Mouse (Mus musculus): ENCODE results near the gene Nudt22. TPM values are rescaled to one million over a fixed set of nuclear protein-coding genes. Genes with fewer than 3 reads are reported as not detected.

Gene Nudt22
- polyA plus RNA-seq, 1 experiment from 2014 or later = 19.1 TPM

- H3K27me3 ChIP-seq (ENCODE audit: low read depth, poor library complexity, severe bottlenecking) = no peaks in the 10 kb centered on the region
- H3K9me3 ChIP-seq (replicated peaks) = no peaks in the 10 kb centered on the region
- peaks cover 55% of the 10 kb centered on the region for H3K36me3 ChIP-seq
- H3K4me1 ChIP-seq = peaks cover 55% of the 10 kb centered on the region
- WGBS = under 1% methylated on average over 59 of the region's 59 CpGs
- peak overlapping the region; percentile 97 for H3K27ac ChIP-seq (replicated peaks)
- peak; percentile 100 for DNase-seq (ENCODE audit: low spot score)
- peak overlapping the region; percentile 66 for H3K4me3 ChIP-seq
These were observed 16.2 kb downstream of the Nudt22 start for GRCm38 (mm10) chr19:6979486-6980380.

DNA sequence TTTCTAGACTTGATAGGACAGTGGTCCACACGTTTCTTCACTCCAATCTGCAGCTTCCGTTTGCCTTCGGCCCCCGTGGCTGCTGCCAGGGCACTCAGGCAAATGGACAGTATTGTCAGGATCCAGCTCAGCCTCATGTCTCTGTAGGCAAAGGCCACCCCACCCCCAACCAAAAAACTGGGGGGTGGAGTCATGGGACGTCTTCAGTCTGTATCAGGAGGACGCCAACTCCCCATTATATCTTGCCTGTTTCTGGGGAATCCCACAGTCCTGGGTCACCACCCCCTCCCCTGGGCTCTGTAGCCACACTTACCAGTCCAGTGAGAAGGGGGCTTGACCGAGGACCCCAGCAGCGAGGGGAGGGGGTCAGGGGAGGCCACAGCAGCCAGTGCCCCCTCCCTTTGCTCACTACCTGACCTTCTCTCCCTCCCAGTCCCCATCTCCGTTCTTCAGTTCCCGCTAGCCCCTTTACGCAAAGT lies 16.9 kb downstream of the Nudt22 start:
- Histone ChIP-seq H3K36me3 (peaks cover 49% of the 10 kb centered on the region), H3K4me3 (peak overlapping the region; percentile 66), H3K9me3 (replicated peaks) (no peaks in the 10 kb centered on the region), H3K27me3 (ENCODE audit: low read depth, poor library complexity, severe bottlenecking) (no peaks in the 10 kb centered on the region), H3K27ac (replicated peaks) (peak overlapping the region; percentile 97), H3K4me1 (peaks cover 59% of the 10 kb centered on the region)
- DNase-seq (ENCODE audit: low spot score) = peak; percentile 30
- 15% methylated on average over 11 of the region's 11 CpGs for WGBS

DNA sequence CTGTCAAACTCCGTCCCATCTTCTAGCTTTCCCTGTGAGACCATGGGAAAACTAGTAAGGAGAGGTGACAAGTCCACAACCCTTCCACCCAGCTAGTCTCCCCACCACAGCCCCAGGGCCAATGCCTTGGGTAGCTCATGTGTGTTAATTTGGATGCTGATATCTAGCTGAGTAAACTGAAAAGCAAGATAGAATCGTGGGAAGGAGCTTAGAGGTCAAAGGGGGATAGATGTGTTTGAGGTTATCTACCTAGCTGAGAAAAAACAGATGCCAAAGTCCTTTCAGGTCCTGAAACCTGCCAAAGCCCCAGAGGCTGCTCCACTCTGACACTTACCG lies 17.3 kb downstream of the Nudt22 start:
- no peak for DNase-seq (ENCODE audit: low spot score)
- Histone ChIP-seq H3K4me1 (peaks cover 63% of the 10 kb centered on the region), H3K27ac (replicated peaks) (peak overlapping the region; percentile 97), H3K27me3 (ENCODE audit: low read depth, poor library complexity, severe bottlenecking) (no peaks in the 10 kb centered on the region), H3K9me3 (replicated peaks) (no peaks in the 10 kb centered on the region), H3K4me3 (peak overlapping the region; percentile 66), H3K36me3 (peaks cover 45% of the 10 kb centered on the region)
- 64% methylated on average over 3 of the region's 3 CpGs for WGBS

DNA sequence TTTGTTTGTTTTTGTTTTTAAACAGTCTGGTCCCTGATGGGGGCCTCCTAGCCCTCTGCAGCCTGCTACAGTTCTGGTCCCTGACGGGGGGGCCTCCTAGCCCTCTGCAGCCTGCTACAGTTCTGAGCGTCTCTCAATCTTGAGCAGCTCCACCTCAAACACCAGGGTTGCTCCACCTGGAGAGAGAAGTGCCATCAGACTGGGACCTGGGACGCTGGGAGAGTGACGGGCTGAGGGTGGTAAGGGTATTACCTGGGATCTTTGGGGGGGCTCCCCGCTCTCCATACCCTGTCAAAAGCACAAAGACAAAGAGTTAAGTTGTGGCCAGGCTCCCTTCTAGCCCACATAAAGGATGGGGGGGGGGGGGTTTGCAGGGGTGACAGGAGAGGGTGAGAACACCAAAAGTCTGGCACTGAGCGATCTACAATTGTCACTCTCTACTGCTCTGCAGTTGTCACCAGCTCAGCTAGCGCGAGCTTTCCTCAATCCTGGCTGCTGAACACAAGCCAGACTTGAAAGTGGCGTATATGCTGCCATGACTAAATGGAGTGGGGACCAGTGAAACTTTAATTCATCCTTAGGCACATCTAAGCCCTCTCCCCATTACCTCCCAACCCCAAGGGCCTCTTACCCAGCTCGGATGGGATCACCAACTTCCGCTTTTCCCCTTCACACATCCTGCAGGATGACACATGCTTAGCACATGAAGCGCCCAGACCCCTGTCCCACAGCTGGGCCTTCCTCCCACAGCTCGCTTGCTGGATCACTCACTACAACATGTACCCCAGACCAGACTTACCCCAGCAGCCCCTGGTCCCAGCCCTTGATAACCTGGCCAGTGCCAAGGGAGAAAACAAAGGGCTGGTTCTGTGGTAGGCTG lies 17.9 kb downstream of the Nudt22 start:
- Histone ChIP-seq H3K27me3 (ENCODE audit: low read depth, poor library complexity, severe bottlenecking) (no peaks in the 10 kb centered on the region), H3K4me1 (peaks cover 66% of the 10 kb centered on the region), H3K4me3 (peak overlapping the region; percentile 66), H3K36me3 (peaks cover 40% of the 10 kb centered on the region), H3K27ac (replicated peaks) (peak overlapping the region; percentile 97), H3K9me3 (replicated peaks) (no peaks in the 10 kb centered on the region)
- 88% methylated on average over 13 of the region's 13 CpGs for WGBS
- DNase-seq (ENCODE audit: low spot score) = no peak

- H3K4me1 ChIP-seq = peaks cover 68% of the 10 kb centered on the region
- peaks cover 27% of the 10 kb centered on the region for H3K36me3 ChIP-seq
- DNase-seq (ENCODE audit: low spot score) = peak; percentile 78
- H3K27ac ChIP-seq (replicated peaks) = peak within 1 kb of the TSS; percentile 95
- no peaks in the 10 kb centered on the region for H3K9me3 ChIP-seq (replicated peaks)
- H3K27me3 ChIP-seq (ENCODE audit: low read depth, poor library complexity, severe bottlenecking) = peaks cover 21% of the 10 kb centered on the region
- WGBS = 0% methylated on average over 16 of the region's 16 CpGs
- peak within 1 kb of the TSS; percentile 95 for H3K4me3 ChIP-seq
These were observed 20.1 kb downstream of the Nudt22 start, which contains the start of gene Plcb3 for GRCm38 (mm10) chr19:6975537-6976521. Gene Plcb3, minus strand, starts transcription at chr19:6976470.

DNA sequence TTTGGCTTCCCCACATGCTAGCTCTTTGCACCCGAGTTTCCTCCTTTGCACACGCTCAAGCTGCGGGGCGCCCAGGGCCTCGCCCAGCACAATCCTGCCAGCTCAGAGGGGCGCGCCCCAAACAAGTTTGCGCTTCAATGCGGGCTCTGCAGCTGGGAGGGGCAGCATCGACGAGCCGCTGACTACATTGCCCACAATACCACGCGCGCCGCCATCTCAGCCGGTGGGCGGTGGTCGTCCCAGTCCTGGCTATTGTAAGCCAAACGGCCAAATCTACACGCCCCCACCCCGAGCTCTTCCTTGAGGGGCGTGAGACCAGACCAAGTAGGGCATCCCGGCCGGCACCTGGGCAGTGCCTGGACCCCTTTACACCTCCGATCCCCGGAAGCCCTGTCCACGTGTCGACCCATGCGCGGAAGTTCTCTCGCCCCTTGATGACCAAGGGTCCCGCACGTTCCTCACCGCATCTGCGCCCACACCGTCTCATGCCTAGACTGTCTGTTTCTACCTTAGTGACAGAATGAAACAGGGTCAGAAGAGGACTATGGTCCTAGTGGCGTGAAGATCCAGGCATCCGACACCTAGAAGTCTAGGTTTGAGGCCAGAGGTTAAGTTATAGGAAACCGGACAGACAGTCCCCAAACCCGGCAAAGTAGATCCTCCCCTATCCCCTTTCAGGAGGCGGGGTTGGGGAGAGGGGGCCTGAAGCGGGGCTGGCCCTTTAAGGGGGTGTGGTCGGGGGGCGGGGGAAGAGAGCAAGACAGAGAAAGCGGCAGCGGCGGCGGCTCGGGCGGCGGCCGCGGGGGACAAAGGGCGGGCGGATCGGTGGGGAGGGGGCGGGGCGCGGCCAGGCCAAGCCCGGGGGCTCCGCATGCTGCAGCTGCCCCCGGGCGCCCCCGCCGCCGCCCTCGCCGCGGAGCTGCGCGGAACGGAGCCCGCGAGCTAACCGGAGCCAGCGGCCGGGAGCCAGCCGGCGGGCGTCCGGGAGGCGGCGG lies 21.4 kb downstream of the Nudt22 start, which contains the start of gene Ppp1r14b:
Ppp1r14b (plus strand) TSS at position 758 of the 995 bp plus-strand sequence.
- Histone ChIP-seq H3K36me3 (peaks cover 27% of the 10 kb centered on the region), H3K27me3 (ENCODE audit: low read depth, poor library complexity, severe bottlenecking) (peaks cover 33% of the 10 kb centered on the region), H3K27ac (replicated peaks) (peak within 1 kb of the TSS; percentile 95), H3K4me1 (peaks cover 73% of the 10 kb centered on the region), H3K4me3 (peak within 1 kb of the TSS; percentile 95), H3K9me3 (replicated peaks) (no peaks in the 10 kb centered on the region)
- peak; percentile 93 for DNase-seq (ENCODE audit: low spot score)
- WGBS = under 1% methylated on average over 82 of the region's 84 CpGs

DNA sequence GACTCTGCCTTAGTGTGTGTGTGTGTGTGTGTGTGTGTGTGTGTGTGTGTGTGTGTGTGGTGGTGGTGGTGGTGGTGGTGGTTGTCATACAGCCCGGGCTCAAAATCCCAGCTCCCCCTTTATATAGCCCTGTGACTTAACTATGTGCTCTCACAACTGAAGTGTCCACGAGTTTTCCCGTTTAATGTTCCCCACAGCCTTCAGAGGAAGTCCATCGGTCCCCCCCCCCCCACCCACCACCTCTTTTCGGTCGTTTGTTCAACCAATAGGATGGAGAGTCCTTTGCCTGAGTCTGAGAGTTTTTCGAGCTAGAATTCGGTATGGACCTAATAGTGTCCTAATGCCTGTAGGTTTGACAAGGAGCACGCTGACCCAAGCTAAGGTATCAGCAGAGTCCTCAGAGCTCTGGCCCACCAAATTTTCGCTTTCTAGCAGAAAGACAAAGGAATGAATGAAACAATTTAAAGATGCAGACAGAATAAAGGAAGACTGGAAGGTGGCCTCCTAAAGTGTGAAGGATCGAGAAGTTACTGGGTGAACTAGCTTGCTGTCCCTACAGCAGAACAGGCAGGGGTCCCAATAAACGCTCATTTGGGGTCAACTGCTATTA lies 22.2 kb downstream of the Nudt22 start:
- DNase-seq (ENCODE audit: low spot score) = no peak
- H3K9me3 ChIP-seq (replicated peaks) = no peaks in the 10 kb centered on the region
- WGBS = 36% methylated on average over 12 of the region's 12 CpGs
- peaks cover 73% of the 10 kb centered on the region for H3K4me1 ChIP-seq
- peak overlapping the region; percentile 95 for H3K4me3 ChIP-seq
- H3K27me3 ChIP-seq (ENCODE audit: low read depth, poor library complexity, severe bottlenecking) = peaks cover 42% of the 10 kb centered on the region
- H3K27ac ChIP-seq (replicated peaks) = peak overlapping the region; percentile 95
- H3K36me3 ChIP-seq = peaks cover 25% of the 10 kb centered on the region

- H3K27ac ChIP-seq (replicated peaks) = no peak overlapping the region
- H3K36me3 ChIP-seq = peaks cover 12% of the 10 kb centered on the region
- H3K4me3 ChIP-seq = 0 out of 2 replicates have a peak overlapping the region, but pooled peaks have one; percentile 9
- no peaks in the 10 kb centered on the region for H3K9me3 ChIP-seq (replicated peaks)
- H3K4me1 ChIP-seq = peaks cover 69% of the 10 kb centered on the region
- 80% methylated on average over 13 of the region's 13 CpGs for WGBS
- DNase-seq (ENCODE audit: low spot score) = no peak
- peaks cover 55% of the 10 kb centered on the region for H3K27me3 ChIP-seq (ENCODE audit: low read depth, poor library complexity, severe bottlenecking)
These were observed 23.5 kb downstream of the Nudt22 start for GRCm38 (mm10) chr19:6972247-6972917.

DNA sequence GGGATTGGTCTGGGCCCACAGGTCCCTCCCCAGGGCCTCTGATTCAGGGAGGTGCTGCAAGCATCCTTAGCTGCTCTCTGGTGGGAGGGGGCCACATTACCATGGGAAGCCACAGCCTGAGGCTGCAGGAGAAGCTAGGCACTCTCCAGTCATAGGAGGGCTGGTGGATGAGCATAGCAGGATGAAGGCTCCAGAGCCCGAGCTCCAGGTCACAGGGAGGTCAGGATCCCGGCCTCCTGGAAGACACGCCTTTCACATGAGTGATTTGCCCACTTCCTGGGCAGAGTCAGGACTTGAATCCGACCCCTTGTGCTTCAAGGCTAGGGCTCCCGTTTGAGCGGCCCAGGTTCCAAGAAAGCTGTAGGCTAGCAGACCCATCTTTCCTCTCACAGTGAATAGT lies 24.3 kb downstream of the Nudt22 start:
- WGBS = 56% methylated on average over 6 of the region's 6 CpGs
- no peak overlapping the region for H3K4me3 ChIP-seq
- H3K9me3 ChIP-seq (replicated peaks) = no peaks in the 10 kb centered on the region
- peaks cover 60% of the 10 kb centered on the region for H3K27me3 ChIP-seq (ENCODE audit: low read depth, poor library complexity, severe bottlenecking)
- peaks cover 5% of the 10 kb centered on the region for H3K36me3 ChIP-seq
- 0 out of 2 replicates have a peak overlapping the region, but pooled peaks have one; percentile 2 for H3K27ac ChIP-seq (replicated peaks)
- DNase-seq (ENCODE audit: low spot score) = no peak
- H3K4me1 ChIP-seq = peaks cover 61% of the 10 kb centered on the region

DNA sequence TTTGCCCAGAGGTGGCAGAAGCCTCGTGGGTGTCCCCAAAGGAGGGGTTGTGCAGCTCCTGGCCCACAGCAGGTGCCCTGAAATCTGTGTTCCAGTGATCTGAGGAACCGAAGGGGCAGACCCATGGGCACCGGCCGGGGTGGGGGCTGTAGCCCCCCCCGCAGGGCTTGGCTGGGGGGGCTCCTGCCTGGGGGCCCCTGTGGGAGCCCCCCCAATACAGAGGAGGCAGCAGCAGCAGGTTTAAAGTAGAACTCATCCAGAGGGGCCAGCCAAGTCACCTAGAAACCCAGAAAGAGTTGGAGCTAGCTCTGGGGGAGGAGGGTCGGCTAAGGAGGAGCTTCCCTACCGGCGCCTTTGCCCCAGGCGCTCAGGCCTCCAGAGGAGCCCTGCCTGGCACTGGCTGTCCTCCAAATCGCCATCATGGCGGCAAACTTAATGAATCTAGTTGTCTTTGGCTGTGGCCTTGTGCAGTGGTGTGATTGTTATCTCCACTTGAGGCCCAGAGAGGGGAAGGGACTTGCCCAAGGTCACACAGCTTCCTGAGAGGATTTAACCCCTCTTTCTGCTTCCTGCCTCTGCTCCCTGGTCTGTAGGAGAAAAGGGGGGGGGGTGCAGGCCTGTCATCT lies 25.3 kb downstream of the Nudt22 start:
- Histone ChIP-seq H3K4me3 (peak overlapping the region; percentile 64), H3K27me3 (ENCODE audit: low read depth, poor library complexity, severe bottlenecking) (peaks cover 60% of the 10 kb centered on the region), H3K9me3 (replicated peaks) (no peaks in the 10 kb centered on the region), H3K4me1 (peaks cover 51% of the 10 kb centered on the region), H3K36me3 (peaks cover 2% of the 10 kb centered on the region), H3K27ac (replicated peaks) (peak overlapping the region; percentile 82)
- DNase-seq (ENCODE audit: low spot score) = no peak
- WGBS = 23% methylated on average over 11 of the region's 11 CpGs
